Mouse (Mus musculus): ENCODE measurements around the gene Sh3gl1. TPM values are rescaled to one million over a fixed set of nuclear protein-coding genes. Genes with fewer than 3 reads are reported as not detected.

The Sh3gl1 gene
- total and polyA plus RNA-seq, 3 experiments = 29.3 to 39.0 (median 38.0) TPM

DNA sequence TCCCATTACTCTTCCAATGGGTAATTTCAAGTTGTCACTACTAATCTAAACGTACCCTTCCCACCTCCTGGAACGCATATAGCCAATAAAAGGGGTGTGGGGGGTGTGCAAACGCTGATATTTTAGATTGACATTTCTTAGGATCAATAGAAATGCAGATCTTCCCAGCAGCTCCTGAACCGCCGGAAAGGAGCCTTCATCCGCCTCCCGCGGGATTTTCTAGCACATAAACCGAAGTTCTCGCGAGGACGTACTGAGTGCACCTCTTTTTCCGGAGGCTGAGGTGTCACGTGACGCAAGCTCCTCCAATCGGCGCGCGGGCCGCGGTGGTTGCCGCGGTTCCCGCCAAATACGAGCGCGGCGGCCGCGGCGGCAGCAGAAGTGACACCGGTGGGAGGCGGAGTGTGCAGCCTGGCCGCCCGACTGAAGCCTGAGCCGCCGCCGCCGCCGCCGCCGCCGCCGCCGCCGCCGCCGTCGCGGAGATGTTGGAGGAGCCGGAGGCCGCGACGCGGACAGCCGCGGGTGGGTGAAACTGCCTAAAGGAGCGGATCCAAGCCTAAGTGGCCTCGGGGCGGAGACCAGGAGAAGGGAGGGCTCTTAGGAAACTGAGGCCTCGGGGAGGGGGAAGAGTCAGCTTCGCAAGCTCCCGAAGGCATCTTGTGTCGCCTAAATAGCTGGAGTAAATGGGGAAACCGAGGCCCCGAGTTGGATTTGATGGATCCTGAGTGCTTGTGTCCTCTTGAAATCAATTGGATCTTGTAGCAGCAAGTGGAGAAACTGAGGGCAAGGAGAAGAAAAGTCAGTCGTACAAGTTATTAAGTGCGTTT is 3.8 kb upstream of the Sh3gl1 start, which contains the start of gene Chaf1a:
Gene Chaf1a, plus strand, starts transcription at position 410 of the 827 bp plus-strand sequence.
- peaks cover 0 to 39% of the 10 kb centered on the region in 2 experiments; a peak in 2 of 4 replicates for H3K4me1 ChIP-seq (ENCODE audit: control insufficient read depth in 1 of 2, insufficient read depth in 2 of 2)
- dilution Hi-C loops (cut with MboI; ENCODE audit: extremely low pct_ligation_motif_present, extremely low pct_unique_long_range_greater_than_20kb, low sequenced_read_pairs) (no loop called here), in situ Hi-C loops (cut with MboI; ENCODE audit: low pct_ligation_motif_present, low pct_unique_long_range_greater_than_20kb, low sequenced_read_pairs) (loop anchor here (5.0 kb wide), 1 partner anchor 37 kb away; the partner anchor contains the start of genes Hdgfl2 and Ubxn6)
- peak within 1 kb of the TSS; percentile 78 to 89 (median 80) for H3K4me3 ChIP-seq (replicated peaks in 1 of 3; ENCODE audit: low read depth in 2 of 3, low read length in 2 of 3, poor library complexity in 1 of 3)
- H3K9me3 ChIP-seq (replicated peaks; ENCODE audit: low read length) = no peaks in the 10 kb centered on the region
- H3K27me3 ChIP-seq (replicated peaks) = no peaks in the 10 kb centered on the region
- peak within 1 kb of the TSS; percentile 35; the same call in 1 of the 2 replicates for H3K27ac ChIP-seq (ENCODE audit: insufficient read depth, low read depth)
- TF ChIP-seq ZC3H11A (IDR thresholded peaks at IDR 0.05; ENCODE audit: low read depth, low read length) (no peak), MXI1 (IDR thresholded peaks at IDR 0.05; ENCODE audit: low read depth, low read length) (no peak; the same call in 1 of the 2 replicates), KAT2A (IDR thresholded peaks at IDR 0.05; ENCODE audit: insufficient replicate concordance, low read length) (peak; percentile 53; the same call in 1 of the 2 replicates), ZMIZ1 (IDR thresholded peaks at IDR 0.05; ENCODE audit: low read depth, low read length) (peak; percentile 75; the same call in 1 of the 2 replicates), POLR2A (IDR thresholded peaks at IDR 0.05; ENCODE audit: low read depth, low read length) (peak; percentile 86), JUN (IDR thresholded peaks at IDR 0.05; ENCODE audit: insufficient read depth, low read depth, low read length) (no peak), TCF12 (IDR thresholded peaks at IDR 0.05; ENCODE audit: low read depth, low read length) (peak; percentile 52), SIN3A (IDR thresholded peaks at IDR 0.05; ENCODE audit: low read length) (peak; percentile 80), TBP (conservative IDR thresholded peaks at IDR 0.05; ENCODE audit: low read depth, low read length) (peak; percentile 84), EP300 (IDR thresholded peaks at IDR 0.05; ENCODE audit: low read length) (no peak), MYC (IDR thresholded peaks at IDR 0.05; ENCODE audit: low read depth, low read length) (no peak), ELF1 (IDR thresholded peaks at IDR 0.05; ENCODE audit: low read depth, low read length) (peak; percentile 88), SMC3 (IDR thresholded peaks at IDR 0.05; ENCODE audit: low read depth, low read length) (no peak), MAX (IDR thresholded peaks at IDR 0.05; ENCODE audit: low read length) (peak; percentile 97), NRF1 (IDR thresholded peaks at IDR 0.05; ENCODE audit: low read depth, low read length) (no peak), IRF4 (IDR thresholded peaks at IDR 0.05; ENCODE audit: low read depth, low read length) (no peak), HCFC1 (IDR thresholded peaks at IDR 0.05; ENCODE audit: low read depth, low read length) (peak; percentile 74), USF2 (conservative IDR thresholded peaks at IDR 0.05; ENCODE audit: low read depth, low read length) (peak; percentile 98), NELFE (IDR thresholded peaks at IDR 0.05; ENCODE audit: low read depth, low read length) (peak; percentile 76), RCOR1 (conservative IDR thresholded peaks at IDR 0.05; ENCODE audit: low read depth, low read length) (no peak), ETS1 (conservative IDR thresholded peaks at IDR 0.05; ENCODE audit: low read depth, low read length) (no peak), ZKSCAN1 (IDR thresholded peaks at IDR 0.05; ENCODE audit: borderline replicate concordance, low read depth, low read length) (no peak), POLR2AphosphoS2 (IDR thresholded peaks at IDR 0.05; ENCODE audit: low read depth, low read length) (peak; percentile 77; the same call in 1 of the 2 replicates), E2F4 (IDR thresholded peaks at IDR 0.05; ENCODE audit: insufficient replicate concordance, low read depth, low read length) (peak; percentile 80; the same call in 1 of the 2 replicates), RAD21 (IDR thresholded peaks at IDR 0.05; ENCODE audit: low read depth, low read length) (no peak), PAX5 (IDR thresholded peaks at IDR 0.05; ENCODE audit: low read length) (no peak), CHD1 (IDR thresholded peaks at IDR 0.05; ENCODE audit: low read depth, low read length) (no peak), GABPA (IDR thresholded peaks at IDR 0.05; ENCODE audit: insufficient replicate concordance, low read depth, low read length) (no peak), MAZ (IDR thresholded peaks at IDR 0.05; ENCODE audit: low read depth, low read length) (no peak), MEF2A (IDR thresholded peaks at IDR 0.05; ENCODE audit: borderline replicate concordance, low read depth, low read length) (no peak), CHD2 (IDR thresholded peaks at IDR 0.05; ENCODE audit: low read length) (peak; percentile 99), ZNF384 (IDR thresholded peaks at IDR 0.05; ENCODE audit: low read depth, low read length) (no peak), JUND (conservative IDR thresholded peaks at IDR 0.05; ENCODE audit: low read depth, low read length) (no peak), USF1 (IDR thresholded peaks at IDR 0.05; ENCODE audit: low read depth, low read length) (peak; percentile 99), BHLHE40 (IDR thresholded peaks at IDR 0.05; ENCODE audit: low read depth, low read length) (peak; percentile 66), UBTF (IDR thresholded peaks at IDR 0.05; ENCODE audit: low read depth, low read length) (no peak), CTCF (conservative IDR thresholded peaks at IDR 0.05 in 1 of 2, IDR thresholded peaks at IDR 0.05 in 1 of 2; ENCODE audit: low read depth in 2 of 2, low read length in 2 of 2) (no peak), MAFK (IDR thresholded peaks at IDR 0.05; ENCODE audit: insufficient replicate concordance, low read length) (no peak)
- H3K36me3 ChIP-seq (replicated peaks in 1 of 2; ENCODE audit: control insufficient read depth in 1 of 2, insufficient read depth in 1 of 2, low read length in 1 of 2) = peaks cover 12 to 26% of the 10 kb centered on the region in 2 experiments
- peak within 1 kb of the TSS; percentile 82 for H3K9ac ChIP-seq (ENCODE audit: insufficient read depth, low read depth)
- peak; percentile 99 for DNase-seq (ENCODE audit: extremely low read depth)
- peak within 1 kb of the TSS; percentile 81 for H3K4me2 ChIP-seq (ENCODE audit: insufficient read depth, low read depth, poor library complexity, severe bottlenecking)
- H3K79me2 ChIP-seq (replicated peaks; ENCODE audit: control insufficient read depth, extremely low read depth, insufficient read depth, poor library complexity, severe bottlenecking) = peaks cover 60% of the 10 kb centered on the region
